Mouse (Mus musculus) thymus, adult 2 months (tissue): ENCODE data around the gene Frmd4a. TPM values are rescaled to one million over a fixed set of nuclear protein-coding genes. Genes with fewer than 3 reads are reported as not detected.

Experiments
- DNase-seq: peaks from one replicate; pipeline ENCODE4 v3.0.0; 2021
- H3K27ac ChIP-seq: fragments of 200-500 bp; 2 replicates; pipeline ENCODE4 v1.5.1; 2012; ENCODE audit warnings: low read length, control low read depth; ENCODE audit not compliant: control insufficient read depth, insufficient read depth
- H3K27me3 ChIP-seq: fragments of 200-500 bp; 2 replicates; pipeline ENCODE4 v1.6.1; 2012; ENCODE audit warnings: mild to moderate bottlenecking, low read length, moderate library complexity, mixed read lengths; ENCODE audit not compliant: control insufficient read depth, insufficient read depth
- H3K36me3 ChIP-seq: fragments of 200-500 bp; 2 replicates; pipeline ENCODE4 v1.6.1; 2012; ENCODE audit warnings: mild to moderate bottlenecking, low read length, moderate library complexity; ENCODE audit not compliant: control insufficient read depth, insufficient read depth
- H3K4me1 ChIP-seq: fragments of 200-500 bp; replicated peaks from 2 replicates; pipeline ENCODE4 v1.6.1; 2012; ENCODE audit warnings: low read length; ENCODE audit not compliant: control insufficient read depth, insufficient read depth
- H3K4me3 ChIP-seq: fragments of 200-500 bp; 2 replicates; pipeline ENCODE4 v1.5.1; 2012; ENCODE audit warnings: mild to moderate bottlenecking, low read length, control low read depth, moderate library complexity; ENCODE audit not compliant: control insufficient read depth, insufficient read depth
- CTCF ChIP-seq: fragments of 200-500 bp; IDR thresholded peaks from 2 replicates; pipeline ENCODE4 v1.5.1; 2012; ENCODE audit warnings: mild to moderate bottlenecking, control low read depth, low read length, moderate library complexity, borderline replicate concordance; ENCODE audit not compliant: control insufficient read depth, poor library complexity, insufficient read depth; ENCODE audit errors: extremely low read depth
- POLR2A ChIP-seq: fragments of 200-500 bp; IDR thresholded peaks from 2 replicates; pipeline ENCODE4 v1.6.1; 2012; ENCODE audit warnings: mild to moderate bottlenecking, low read length, control low read depth, moderate library complexity; ENCODE audit not compliant: control insufficient read depth, poor library complexity, insufficient read depth; ENCODE audit errors: extremely low read depth
- WGBS: fragments of 180-500 bp; shearing (Covaris S2); methylation state at CpG from one replicate; pipeline ENCODE4 v1.1.7; 2018; 5-methylcytosine and 5-hydroxymethylcytosine counted together
- polyA plus RNA-seq: library from polyadenylated mRNA; depleted of rRNA; stranded (reverse); fragments of >200 nt; gene quantifications from 2 replicates; pipeline ENCODE4 v1.2.3, GENCODE M21; 2012

Frmd4a gene
- polyA plus RNA-seq, 1 experiment, result 17.5 TPM

DNA sequence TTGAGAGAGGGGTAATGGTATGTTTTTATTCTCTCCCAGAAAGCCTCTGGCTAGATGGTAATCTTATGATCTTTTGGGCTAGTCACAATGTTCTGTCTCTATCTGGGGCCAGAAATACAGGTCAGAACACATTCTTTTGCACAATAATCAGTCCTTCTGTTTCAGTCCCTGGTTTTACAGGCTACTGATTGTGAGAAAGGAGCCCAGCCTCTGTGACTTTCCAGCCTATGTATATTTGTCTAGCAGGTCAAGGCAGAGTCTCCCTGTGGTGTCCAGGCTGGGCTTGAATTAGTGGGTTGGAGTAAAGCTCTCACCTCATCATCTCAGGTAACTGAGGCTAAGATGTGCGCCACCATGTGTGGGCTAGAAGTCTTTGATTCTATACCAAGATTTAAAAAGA is 80.1 kb downstream of the Frmd4a start:
- TF ChIP-seq POLR2A, result no peak
- H3K4me3 ChIP-seq, result no peak overlapping the region
- no peak for DNase-seq
- no peaks in the 10 kb centered on the region for H3K36me3 ChIP-seq
- WGBS, result 93% methylated on average over 1 of the region's 1 CpGs
- no peaks in the 10 kb centered on the region for H3K4me1 ChIP-seq
- no peak overlapping the region for H3K27ac ChIP-seq
- H3K27me3 ChIP-seq, result no peaks in the 10 kb centered on the region

- no peak for DNase-seq
- TF ChIP-seq POLR2A (no peak), CTCF (no peak)
- no peaks in the 10 kb centered on the region for H3K4me1 ChIP-seq
- no peaks in the 10 kb centered on the region for H3K36me3 ChIP-seq
- H3K27ac ChIP-seq, result no peak overlapping the region
- no peak overlapping the region for H3K4me3 ChIP-seq
- 90% methylated on average over 8 of the region's 8 CpGs for WGBS
- no peaks in the 10 kb centered on the region for H3K27me3 ChIP-seq
Observed at GRCm38 (mm10) chr2:4098948-4099776, 81.6 kb downstream of the Frmd4a start.

DNA sequence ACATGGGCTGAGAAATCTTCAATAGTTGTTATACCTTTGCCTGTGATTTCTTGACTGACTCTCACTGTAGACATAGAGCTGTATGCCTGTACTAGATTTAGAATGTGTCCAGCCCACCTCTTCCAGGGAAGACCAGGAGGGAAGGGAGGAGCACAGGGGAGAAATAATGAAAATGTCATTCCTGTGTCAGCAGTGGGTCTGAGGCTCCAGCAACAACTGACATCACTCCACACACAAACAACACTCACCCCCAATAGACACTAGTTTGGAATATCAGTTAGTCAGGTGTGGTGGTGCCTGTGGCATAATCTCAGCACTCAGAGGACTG is 82.2 kb downstream of the Frmd4a start:
- Histone ChIP-seq H3K27ac (no peak overlapping the region), H3K4me3 (no peak overlapping the region), H3K27me3 (no peaks in the 10 kb centered on the region), H3K36me3 (no peaks in the 10 kb centered on the region), H3K4me1 (no peaks in the 10 kb centered on the region)
- TF ChIP-seq POLR2A, result no peak
- no peak for TF ChIP-seq CTCF
- DNase-seq, result no peak

- Histone ChIP-seq H3K4me1 (no peaks in the 10 kb centered on the region), H3K27ac (no peak overlapping the region), H3K27me3 (no peaks in the 10 kb centered on the region), H3K4me3 (no peak overlapping the region), H3K36me3 (no peaks in the 10 kb centered on the region)
- DNase-seq, result no peak
- TF ChIP-seq CTCF (no peak), POLR2A (no peak)
- WGBS, result 96% methylated on average over 2 of the region's 2 CpGs
Observed at GRCm38 (mm10) chr2:4101370-4101769, 83.9 kb downstream of the Frmd4a start.

GRCm38 (mm10) chr2:4113303-4113920 is 95.9 kb downstream of the Frmd4a start:
- H3K4me3 ChIP-seq, result no peak overlapping the region
- TF ChIP-seq CTCF (no peak), POLR2A (no peak)
- WGBS, result 89% methylated on average over 7 of the region's 7 CpGs
- no peak overlapping the region for H3K27ac ChIP-seq
- H3K4me1 ChIP-seq, result no peaks in the 10 kb centered on the region
- DNase-seq, result no peak
- no peaks in the 10 kb centered on the region for H3K27me3 ChIP-seq
- H3K36me3 ChIP-seq, result no peaks in the 10 kb centered on the region

GRCm38 (mm10) chr2:4119678-4120458 is 102.4 kb downstream of the Frmd4a start:
- TF ChIP-seq CTCF, result no peak
- TF ChIP-seq POLR2A, result no peak
- H3K27ac ChIP-seq, result no peak overlapping the region
- WGBS, result 89% methylated on average over 9 of the region's 9 CpGs
- no peak for DNase-seq
- H3K27me3 ChIP-seq, result no peaks in the 10 kb centered on the region
- H3K4me1 ChIP-seq, result no peaks in the 10 kb centered on the region
- H3K36me3 ChIP-seq, result no peaks in the 10 kb centered on the region
- no peak overlapping the region for H3K4me3 ChIP-seq
